Mouse (Mus musculus) heart, embryonic 14.5 days (tissue): ENCODE results near the gene Synpo2. TPM values are rescaled to one million over a fixed set of nuclear protein-coding genes. Genes with fewer than 3 reads are reported as not detected.
A peak's percentile ranks its signal among the peaks of the same experiment; 100 is the strongest.

ENCODE experiments used
- ATAC-seq: fragments of 200-750 bp; cut with Nextera tagmentation; 2 replicates; pipeline ENCODE4 v1.8.0; 2017; ENCODE audit warnings: low read depth, moderate TSS enrichment; ENCODE audit not compliant: insufficient number of reproducible peaks, insufficient read depth, low FRiP score
- H3K27ac ChIP-seq, 2 experiments: fragments of 200-500 bp in 1 of 2; fragments of 300-500 bp in 1 of 2; sonication (generic) in 1 of 2; replicated peaks in 1 of 2; 2 replicates each; pipeline ENCODE4 v1.5.1; 2012 to 2014; ENCODE audit warnings: low read depth in 2 of 2, low read length in 2 of 2, control low read depth in 1 of 2, mild to moderate bottlenecking in 1 of 2, mixed read lengths in 1 of 2; ENCODE audit not compliant: control insufficient read depth in 1 of 2, insufficient read depth in 1 of 2
- H3K27me3 ChIP-seq: fragments of 300-500 bp; sonication (generic); 2 replicates; pipeline ENCODE4 v1.6.1; 2014; ENCODE audit warnings: mild to moderate bottlenecking, low read length, control low read depth; ENCODE audit not compliant: control insufficient read depth, insufficient read depth
- H3K36me3 ChIP-seq: fragments of 300-500 bp; sonication (generic); 2 replicates; pipeline ENCODE4 v1.6.1; 2014; ENCODE audit warnings: mild to moderate bottlenecking, control low read depth, low read length, mixed read lengths; ENCODE audit not compliant: control insufficient read depth, insufficient read depth
- H3K4me1 ChIP-seq, 2 experiments: fragments of 200-500 bp in 1 of 2; fragments of 300-500 bp in 1 of 2; sonication (generic) in 1 of 2; 2 replicates each; pipeline ENCODE4 v1.6.1; 2012 to 2014; ENCODE audit warnings: low read length in 2 of 2, control low read depth in 1 of 2, mixed read lengths in 1 of 2; ENCODE audit not compliant: control insufficient read depth in 2 of 2, insufficient read depth in 2 of 2
- H3K4me2 ChIP-seq: fragments of 300-500 bp; sonication (generic); 2 replicates; pipeline ENCODE4 v1.6.1; 2014; ENCODE audit warnings: mild to moderate bottlenecking, low read length
- H3K4me3 ChIP-seq, 2 experiments: fragments of 200-500 bp in 1 of 2; fragments of 300-500 bp in 1 of 2; sonication (generic) in 1 of 2; 2 replicates each; pipeline ENCODE4 v1.5.1; 2012 to 2014; ENCODE audit warnings: low read length in 2 of 2, mild to moderate bottlenecking in 2 of 2, control low read depth in 1 of 2, low read depth in 1 of 2, moderate library complexity in 1 of 2; ENCODE audit not compliant: control insufficient read depth in 1 of 2, insufficient read depth in 1 of 2
- H3K9ac ChIP-seq: fragments of 300-500 bp; sonication (generic); 2 replicates; pipeline ENCODE4 v1.6.1; 2014; ENCODE audit warnings: mild to moderate bottlenecking, low read length
- H3K9me3 ChIP-seq: fragments of 300-500 bp; sonication (generic); 2 replicates; pipeline ENCODE4 v1.6.1; 2016; ENCODE audit warnings: low read length, control low read depth; ENCODE audit not compliant: control insufficient read depth
- WGBS: fragments of 180-500 bp; shearing (Covaris S2); extraction: QIAGEN DNeasy Blood & Tissue Kit; methylation state at CpG from one replicate; pipeline ENCODE4 v1.1.7; 2014; 5-methylcytosine and 5-hydroxymethylcytosine counted together
- polyA plus RNA-seq: library from polyadenylated mRNA; unstranded; fragments of >200 nt; fragmentation: Nextera tagmentation; extraction: Ambion mirVana; gene quantifications from 2 replicates; pipeline ENCODE4 v1.2.1, GENCODE M21; 2014

Gene Synpo2
- polyA plus RNA-seq, 1 experiment from 2014 or later, result 14.4 TPM

DNA sequence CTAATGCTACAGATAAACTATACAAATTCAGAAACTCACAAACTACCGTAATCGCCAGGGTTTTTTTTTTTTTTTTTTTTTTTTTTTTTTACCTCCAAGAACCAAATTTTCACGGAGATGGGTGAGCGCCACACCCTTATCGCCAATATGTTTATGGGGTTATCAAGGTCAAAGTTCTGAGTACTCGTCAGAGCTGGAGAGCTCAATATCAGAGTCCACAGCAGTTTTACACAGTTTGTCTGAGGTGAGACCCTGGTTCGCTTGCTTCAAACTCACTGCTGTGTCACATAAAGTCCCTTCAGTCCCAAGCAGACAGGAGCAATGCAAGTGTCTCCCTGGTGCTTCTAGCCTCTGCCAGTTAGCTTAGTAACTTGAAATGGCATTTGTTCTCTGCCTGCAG, 60.8 kb downstream of the Synpo2 start:
- peaks cover 13 to 19% of the 10 kb centered on the region in 2 experiments for H3K4me1 ChIP-seq
- no peaks in the 10 kb centered on the region for H3K36me3 ChIP-seq
- H3K27ac ChIP-seq, result no peak overlapping the region
- H3K4me3 ChIP-seq, result no peak overlapping the region
- no peak overlapping the region for H3K9ac ChIP-seq
- ATAC-seq, result no peak
- no peaks in the 10 kb centered on the region for H3K27me3 ChIP-seq
- no peak overlapping the region for H3K4me2 ChIP-seq
- 81% methylated on average over 7 of the region's 7 CpGs for WGBS
- no peaks in the 10 kb centered on the region for H3K9me3 ChIP-seq

DNA sequence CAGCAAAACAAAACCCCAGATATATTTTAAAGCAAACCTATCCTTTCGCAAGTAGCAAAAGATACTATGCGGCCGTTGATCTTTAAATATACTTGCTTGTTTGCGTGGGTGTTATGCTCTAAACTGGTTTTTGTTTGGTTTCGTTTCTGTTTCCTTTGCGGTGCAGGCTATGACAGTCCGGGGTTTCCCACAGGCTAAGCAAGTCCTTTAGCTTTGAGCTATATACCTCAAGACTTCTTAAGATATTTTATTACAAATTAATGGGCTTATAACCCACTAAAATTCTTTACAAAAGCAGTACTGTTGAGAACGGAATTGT, 61.6 kb downstream of the Synpo2 start:
- ATAC-seq, result no peak
- 84% methylated on average over 8 of the region's 8 CpGs for WGBS
- Histone ChIP-seq H3K36me3 (no peaks in the 10 kb centered on the region), H3K4me2 (no peak overlapping the region), H3K9ac (peak overlapping the region; percentile 34), H3K27me3 (no peaks in the 10 kb centered on the region), H3K4me1 (peaks cover 13 to 19% of the 10 kb centered on the region in 2 experiments), H3K9me3 (no peaks in the 10 kb centered on the region), H3K4me3 (no peak overlapping the region), H3K27ac (no peak overlapping the region; a peak in 1 of 4 replicates)

DNA sequence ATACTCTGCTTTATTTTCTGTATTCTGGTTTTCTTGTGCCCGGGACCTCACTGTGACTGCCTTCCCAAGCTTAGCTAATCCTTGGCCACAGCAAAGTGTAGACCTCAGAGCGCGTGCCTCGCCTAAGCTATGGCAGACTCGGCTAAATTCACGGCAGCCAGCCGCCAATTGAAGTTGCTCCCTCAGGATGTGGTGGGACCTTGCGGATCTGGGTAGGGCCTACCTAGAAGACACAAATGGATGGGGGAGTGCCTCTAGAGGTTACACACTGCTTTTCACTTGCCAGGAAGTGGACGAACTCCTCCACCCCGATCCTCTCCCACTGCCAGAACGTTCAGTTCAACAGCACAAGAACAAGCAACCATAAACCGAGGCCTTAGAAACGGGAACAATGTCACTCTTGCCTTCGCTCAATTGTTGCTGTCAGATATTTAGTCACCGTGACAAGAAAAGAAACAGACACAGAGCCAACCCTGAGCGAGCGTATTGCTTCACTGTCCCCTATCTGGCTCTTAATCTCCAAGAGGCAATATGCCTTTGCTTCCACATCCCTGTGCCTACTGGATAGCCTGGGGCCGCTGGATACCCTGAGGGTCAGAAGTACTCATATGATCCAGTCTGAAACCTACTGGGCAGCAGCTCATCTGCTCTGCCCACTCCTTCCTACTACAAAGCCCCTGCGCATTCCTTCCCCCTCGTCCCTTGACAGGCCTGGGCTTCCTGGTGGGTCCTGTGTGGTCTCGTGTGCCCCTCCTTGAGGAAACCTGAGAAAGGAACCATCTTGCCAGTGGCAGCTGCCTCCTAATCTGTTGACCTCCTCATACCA, 62.2 kb downstream of the Synpo2 start:
- WGBS, result 53% methylated on average over 21 of the region's 21 CpGs
- H3K27ac ChIP-seq, result peak overlapping the region in 1 of 2 experiments; percentile 41; a peak in 1 of 4 replicates
- H3K4me1 ChIP-seq, result peaks cover 13 to 19% of the 10 kb centered on the region in 2 experiments
- H3K27me3 ChIP-seq, result no peaks in the 10 kb centered on the region
- H3K36me3 ChIP-seq, result no peaks in the 10 kb centered on the region
- H3K9me3 ChIP-seq, result no peaks in the 10 kb centered on the region
- H3K9ac ChIP-seq, result peak overlapping the region; percentile 34
- ATAC-seq, result no peak
- H3K4me2 ChIP-seq, result peak overlapping the region; percentile 42
- H3K4me3 ChIP-seq, result no peak overlapping the region

DNA sequence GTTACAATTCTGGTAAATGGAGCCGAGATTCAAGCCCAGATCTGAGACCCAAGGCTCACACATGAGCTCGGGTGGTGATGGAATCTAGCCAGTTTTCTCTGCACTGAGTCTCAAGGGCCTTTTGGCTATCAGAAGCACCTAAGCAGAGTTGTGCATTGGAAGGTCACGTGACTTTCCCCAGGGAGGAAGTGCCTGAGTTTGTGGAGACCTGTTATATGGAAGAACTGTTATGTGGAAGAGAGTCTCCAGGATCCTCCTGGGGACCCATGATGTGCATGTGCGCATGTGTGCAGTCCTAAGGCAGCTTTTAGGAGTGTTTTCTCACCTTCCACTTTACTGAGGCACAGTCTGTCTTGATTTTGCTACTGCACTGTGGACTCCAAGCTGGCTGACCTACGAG, 63.8 kb downstream of the Synpo2 start:
- Histone ChIP-seq H3K36me3 (no peaks in the 10 kb centered on the region), H3K9me3 (no peaks in the 10 kb centered on the region), H3K27ac (0 out of 4 replicates have a peak overlapping the region, but pooled peaks of 1 of the 2 experiments have one; percentile 4), H3K4me2 (no peak overlapping the region), H3K4me1 (peaks cover 13 to 19% of the 10 kb centered on the region in 2 experiments), H3K27me3 (no peaks in the 10 kb centered on the region), H3K4me3 (no peak overlapping the region), H3K9ac (no peak overlapping the region)
- WGBS, result 65% methylated on average over 5 of the region's 5 CpGs
- ATAC-seq, result no peak

DNA sequence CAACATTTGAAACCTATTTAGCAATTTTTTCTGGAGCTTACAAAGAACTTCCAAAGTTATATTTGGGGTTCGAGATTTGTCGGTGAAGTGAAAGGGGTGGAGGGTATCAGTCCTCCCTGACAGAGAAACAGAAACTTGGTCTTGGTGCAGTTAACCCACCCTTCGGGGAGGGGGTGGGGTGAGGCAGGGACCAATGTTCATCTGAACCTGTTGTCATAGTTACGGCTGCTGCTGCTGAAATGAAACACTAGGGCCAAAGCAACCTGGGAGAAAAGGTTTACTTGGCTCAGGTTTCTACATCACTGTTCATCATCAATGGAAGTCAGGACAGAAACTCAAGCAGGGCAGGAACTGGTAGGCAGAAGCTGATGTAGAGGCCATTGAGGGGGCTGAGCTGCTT, 66.6 kb downstream of the Synpo2 start:
- no peak for ATAC-seq
- 55% methylated on average over 4 of the region's 4 CpGs for WGBS
- peaks cover 21 to 29% of the 10 kb centered on the region in 2 experiments for H3K4me1 ChIP-seq
- no peak overlapping the region for H3K27ac ChIP-seq
- H3K4me3 ChIP-seq, result no peak overlapping the region
- no peaks in the 10 kb centered on the region for H3K9me3 ChIP-seq
- H3K36me3 ChIP-seq, result no peaks in the 10 kb centered on the region
- H3K9ac ChIP-seq, result no peak overlapping the region
- H3K27me3 ChIP-seq, result no peaks in the 10 kb centered on the region
- no peak overlapping the region for H3K4me2 ChIP-seq

DNA sequence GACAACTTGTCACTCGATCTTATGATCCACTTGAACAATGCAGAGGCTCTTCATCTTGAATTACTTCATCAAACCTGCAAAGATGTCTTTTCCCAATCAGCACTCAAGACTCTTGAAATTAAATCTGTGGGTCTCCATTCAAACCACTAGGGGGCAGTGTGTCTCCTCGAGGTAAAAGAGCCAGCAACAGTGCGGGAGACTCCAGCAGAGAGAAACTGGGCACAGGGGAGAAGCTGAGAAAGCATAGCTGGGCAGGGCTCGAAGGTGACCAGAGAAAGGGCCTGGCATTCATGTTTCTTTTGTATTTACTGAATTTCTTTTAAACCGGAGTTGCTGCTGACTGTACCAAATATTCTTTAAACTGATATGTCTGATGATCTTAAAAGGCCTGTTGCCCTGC, 67.1 kb downstream of the Synpo2 start:
- H3K9me3 ChIP-seq, result no peaks in the 10 kb centered on the region
- no peak for ATAC-seq
- 7% methylated on average over 5 of the region's 5 CpGs for WGBS
- no peaks in the 10 kb centered on the region for H3K27me3 ChIP-seq
- no peaks in the 10 kb centered on the region for H3K36me3 ChIP-seq
- H3K9ac ChIP-seq, result no peak overlapping the region
- no peak overlapping the region for H3K4me3 ChIP-seq
- H3K4me2 ChIP-seq, result no peak overlapping the region
- H3K27ac ChIP-seq, result no peak overlapping the region
- H3K4me1 ChIP-seq, result peaks cover 22 to 30% of the 10 kb centered on the region in 2 experiments

DNA sequence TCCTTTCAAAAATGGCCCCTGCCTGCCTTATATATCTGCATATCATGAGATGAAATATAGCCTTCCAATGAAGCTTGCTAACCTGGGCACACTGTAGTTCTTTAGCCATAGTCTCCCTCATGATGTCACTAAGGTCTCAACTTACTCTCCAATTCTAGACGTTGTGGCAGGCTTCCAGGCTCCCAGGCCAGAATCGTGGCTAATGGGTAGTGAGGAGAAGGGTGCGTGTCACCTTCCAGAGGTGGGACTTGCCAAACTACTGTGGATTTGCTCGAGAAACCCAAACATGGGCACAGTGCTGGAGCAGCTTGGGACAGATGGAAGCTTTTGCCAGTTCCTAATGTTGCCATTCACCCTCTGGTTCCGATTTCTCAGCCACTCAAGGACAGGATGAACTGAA, 69.5 kb downstream of the Synpo2 start:
- no peak for ATAC-seq
- no peaks in the 10 kb centered on the region for H3K36me3 ChIP-seq
- H3K4me3 ChIP-seq, result no peak overlapping the region
- no peak overlapping the region for H3K9ac ChIP-seq
- no peak overlapping the region for H3K4me2 ChIP-seq
- 51% methylated on average over 5 of the region's 5 CpGs for WGBS
- peaks cover 25 to 41% of the 10 kb centered on the region in 2 experiments for H3K4me1 ChIP-seq
- H3K27ac ChIP-seq, result no peak overlapping the region
- no peaks in the 10 kb centered on the region for H3K27me3 ChIP-seq
- no peaks in the 10 kb centered on the region for H3K9me3 ChIP-seq
